Mouse (Mus musculus) embryo, embryonic 9.5 days (tissue): Measurements from ENCODE around the gene Wbp4.
"Not testable (repeated sequence)": the region's sequence is repeated elsewhere in the genome, so short reads cannot be mapped to it uniquely, and the experiment has no call there.

ENCODE experiments used
- DNase-seq: peaks from one replicate; pipeline ENCODE4 v3.0.0-alpha.2; 2017; ENCODE audit errors: extremely low spot score

The Wbp4 gene

DNA sequence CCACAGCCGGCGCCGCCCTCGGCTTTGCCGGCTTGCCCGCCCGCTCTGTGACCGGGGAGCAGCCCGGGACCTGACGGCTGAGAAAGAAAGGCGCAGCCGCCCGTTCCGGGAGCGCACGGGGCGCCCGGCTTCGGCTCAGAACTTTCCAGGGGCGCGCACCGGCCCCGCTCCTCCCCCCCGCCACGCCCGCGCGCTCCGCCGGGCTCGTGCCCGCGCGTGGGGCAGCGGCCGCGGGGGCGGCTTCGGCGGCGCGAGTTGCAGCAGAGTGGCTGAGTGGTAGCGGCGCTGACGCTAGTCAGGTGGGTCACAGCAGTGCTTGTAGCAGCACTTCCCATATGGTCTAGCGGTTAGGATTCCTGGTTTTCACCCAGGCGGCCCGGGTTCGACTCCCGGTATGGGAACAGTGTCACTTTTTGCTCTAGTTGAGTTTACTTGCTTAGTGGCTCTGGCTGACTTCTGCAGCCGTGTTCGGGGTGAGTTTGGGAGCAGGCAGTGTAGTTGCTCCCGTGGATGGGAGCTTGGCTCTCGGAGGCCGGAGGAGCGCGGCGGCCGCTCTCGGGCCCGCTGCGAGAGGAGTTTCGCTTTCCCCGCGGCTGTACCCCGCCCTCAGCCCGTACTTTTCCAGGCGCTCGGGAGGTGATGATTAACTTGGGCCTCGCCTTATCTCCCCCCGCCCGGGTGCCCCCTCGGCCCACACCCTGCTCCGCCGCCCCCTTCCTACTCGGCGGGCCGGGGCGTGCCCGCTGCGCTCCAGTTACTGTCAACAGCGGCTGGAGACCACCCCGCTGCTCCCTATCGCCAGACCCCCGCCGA is at the start of gene Wbp4:
TSS of gene Wbp4 (minus strand) at position 182 of the 813 bp plus-strand sequence.
- peak; percentile 97 for DNase-seq

DNA sequence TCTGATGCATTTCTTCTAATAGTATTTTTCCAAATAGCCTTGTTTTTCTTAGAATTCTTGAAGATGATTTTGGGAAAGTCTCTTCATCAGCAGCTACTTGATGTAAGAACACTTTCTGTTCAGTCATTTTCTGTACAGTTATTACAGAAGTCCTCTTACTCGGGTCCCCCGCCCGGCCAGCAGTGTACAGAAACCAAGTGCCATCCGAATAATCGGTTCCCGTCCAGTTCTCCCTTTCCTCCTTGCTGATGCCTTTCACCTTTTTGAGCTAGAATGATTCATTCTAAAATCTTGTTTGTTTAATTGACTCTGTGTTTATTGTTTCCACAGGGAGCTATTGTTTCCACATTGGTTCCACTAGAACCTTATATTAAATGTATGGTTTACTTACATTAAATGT is 49.4 kb upstream of the Wbp4 start:
- DNase-seq: no peak

DNA sequence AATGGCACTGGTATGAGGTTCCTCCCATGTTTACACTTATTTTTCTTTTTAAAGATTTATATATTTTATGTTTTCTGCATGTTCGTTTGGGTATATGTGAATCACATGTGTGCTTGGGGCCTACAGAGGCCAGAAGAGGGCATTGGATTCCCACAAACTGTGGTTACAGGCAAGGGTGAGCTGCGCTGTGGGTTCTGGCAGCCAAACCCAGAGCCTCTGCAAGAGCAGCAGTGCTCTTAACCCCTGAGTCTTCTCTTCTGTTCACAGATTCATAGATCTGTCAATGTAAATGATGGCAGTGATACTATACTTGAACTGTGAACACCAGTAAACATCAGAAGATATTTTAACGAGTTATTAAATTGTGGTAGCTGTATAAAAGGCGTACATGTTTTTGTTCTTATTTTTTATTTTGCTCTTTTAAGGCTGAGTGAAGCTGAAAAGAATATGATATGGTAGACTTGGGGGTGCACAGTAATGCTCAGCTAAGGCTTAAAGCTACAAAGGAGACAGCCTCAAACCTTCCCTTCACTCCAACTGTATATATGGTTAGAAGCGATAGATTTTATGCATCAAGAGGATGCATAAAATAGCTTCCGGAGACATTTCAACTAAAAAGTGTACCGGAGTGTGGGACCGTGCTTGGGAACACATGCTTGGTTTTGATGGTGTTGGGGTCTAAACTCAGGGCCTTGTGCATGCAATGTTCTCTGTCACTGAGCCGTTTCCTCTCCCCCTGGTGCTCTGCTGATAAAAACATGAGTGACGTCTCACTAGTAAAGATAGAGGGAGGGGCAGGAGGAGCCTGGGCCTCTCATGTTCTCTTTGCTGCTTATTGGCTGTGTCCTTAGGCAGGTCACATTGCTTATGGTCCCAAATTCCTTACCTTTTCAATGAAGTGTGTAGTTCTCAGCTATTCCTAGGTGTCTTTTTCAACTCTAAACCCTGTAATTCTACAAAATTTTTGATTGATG is 48.5 kb upstream of the Wbp4 start:
- DNase-seq: no peak

DNA sequence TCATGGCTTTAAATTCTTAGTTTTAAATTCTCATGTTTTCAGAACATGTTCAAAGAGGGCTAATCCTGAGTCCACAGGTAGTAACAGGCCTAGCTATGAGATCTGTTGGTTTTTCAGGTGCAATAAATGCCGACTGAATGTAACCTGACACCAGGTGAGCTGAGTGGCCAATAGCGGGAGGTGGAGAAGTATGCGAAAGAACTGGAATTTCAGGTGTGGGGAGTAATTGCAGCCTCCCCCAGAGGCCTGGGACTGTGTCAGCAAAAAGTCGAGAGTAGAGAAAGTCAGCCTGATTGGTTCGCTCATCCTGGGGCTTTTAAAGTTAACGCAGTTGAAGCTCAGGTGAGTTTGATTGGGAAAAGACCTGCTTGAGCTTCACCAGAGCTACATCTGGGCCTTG is 46.4 kb upstream of the Wbp4 start:
- peak; percentile 19 for DNase-seq

DNA sequence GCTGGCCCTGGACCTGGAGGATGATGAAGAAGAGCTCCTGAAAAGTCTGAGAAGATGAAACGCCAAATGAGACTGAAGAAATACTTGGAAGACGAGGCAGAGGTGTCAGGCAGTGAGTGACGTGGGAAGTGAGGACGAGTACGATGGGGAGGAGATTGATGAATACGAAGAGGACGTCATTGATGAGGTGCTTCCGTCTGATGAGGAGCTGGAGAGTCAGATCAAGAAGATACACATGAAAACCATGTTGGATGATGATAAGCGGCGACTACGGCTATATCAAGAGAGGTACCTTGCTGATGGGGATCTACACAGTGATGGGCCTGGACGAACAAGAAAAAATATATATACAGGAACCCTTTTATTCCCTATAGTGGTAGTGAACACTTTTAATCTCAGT is 44.8 kb upstream of the Wbp4 start:
- not testable (repeated sequence) for DNase-seq

DNA sequence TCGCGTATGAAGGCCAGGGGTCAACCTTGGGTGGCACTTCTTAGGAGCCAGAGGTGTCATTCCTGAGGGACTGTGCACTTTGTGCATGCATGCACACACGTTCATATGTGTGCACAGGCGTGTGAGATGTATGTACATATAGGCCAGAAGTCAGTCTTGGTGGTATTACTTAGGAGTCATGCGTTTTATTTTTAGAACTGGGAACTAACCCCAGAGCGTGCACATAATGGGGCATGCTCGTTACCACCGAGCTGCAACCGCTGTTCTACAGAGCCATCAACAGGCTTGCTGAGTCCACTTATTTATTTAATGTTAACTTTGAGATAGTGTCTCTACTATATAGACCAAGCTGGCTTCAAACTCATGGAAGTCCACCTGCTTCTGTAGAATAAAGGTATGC is 41.1 kb upstream of the Wbp4 start:
- no peak for DNase-seq

DNA sequence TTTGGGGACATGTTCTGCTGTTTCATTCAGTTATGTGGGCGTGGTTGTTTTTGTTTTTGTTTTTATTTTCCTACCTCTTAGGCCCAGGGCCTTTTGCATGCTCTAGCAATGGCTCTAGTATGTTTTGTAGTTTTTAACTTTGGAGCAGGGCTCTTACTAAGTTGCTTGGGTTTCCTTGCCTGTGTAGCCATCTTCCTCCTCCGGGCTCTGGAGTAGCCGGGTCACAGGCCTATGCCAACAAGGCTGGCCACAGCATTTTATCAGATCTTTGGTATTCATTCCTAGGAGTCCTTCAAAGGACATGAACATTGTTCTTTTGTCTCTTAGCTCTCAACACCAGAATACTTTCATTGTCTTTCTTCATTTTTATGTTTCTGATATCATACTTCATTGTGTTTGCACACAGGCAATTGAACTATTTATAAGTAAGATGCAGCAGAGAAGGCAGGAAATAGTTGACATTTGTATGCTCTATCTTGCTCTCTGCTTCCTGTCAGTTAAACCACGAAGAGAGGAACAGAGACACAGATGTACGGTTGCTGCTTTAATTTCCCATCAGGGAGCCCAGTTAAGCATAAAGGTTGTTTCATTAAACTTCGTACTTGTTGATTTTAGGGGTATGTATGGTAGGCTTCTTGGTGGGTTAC is 40.3 kb upstream of the Wbp4 start:
- no peak for DNase-seq

DNA sequence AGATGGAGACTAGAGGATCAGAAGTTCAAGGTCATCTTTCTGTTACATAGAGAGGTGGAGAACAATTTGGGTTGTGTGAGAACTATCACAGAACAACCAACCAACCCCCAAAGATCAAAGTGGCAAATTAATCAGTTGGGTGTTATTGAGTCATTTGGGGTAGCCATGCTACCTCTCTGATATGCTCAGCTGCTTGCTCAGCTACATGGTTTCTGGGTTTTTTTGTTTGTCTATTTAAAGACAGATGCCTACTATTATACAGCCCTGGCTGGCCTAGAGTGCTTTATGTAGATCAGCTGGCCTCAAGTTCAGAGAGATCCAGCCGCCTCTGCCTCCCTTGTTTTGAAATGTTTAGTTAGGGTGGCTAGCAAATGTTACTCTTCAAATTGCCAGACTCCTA is 39.7 kb upstream of the Wbp4 start:
- DNase-seq: no peak

DNA sequence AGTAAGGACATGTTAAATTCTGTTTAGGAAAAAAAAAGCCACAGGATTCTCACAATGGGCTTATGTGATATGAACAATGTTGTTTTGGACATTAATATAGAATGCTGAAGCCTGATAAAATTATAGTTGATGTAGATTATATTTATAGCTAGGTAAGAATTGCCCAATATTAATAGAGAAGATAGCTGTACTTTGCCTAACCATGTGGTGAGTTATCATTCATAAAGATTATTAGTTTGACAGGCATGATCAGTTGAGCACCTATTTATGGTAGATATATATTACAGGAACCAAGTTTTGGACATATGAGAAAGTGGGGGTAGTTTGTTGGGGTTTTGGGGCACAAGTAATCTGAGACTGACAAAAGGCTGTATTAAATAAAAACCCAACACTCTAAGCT is 39.3 kb upstream of the Wbp4 start:
- DNase-seq: no peak

DNA sequence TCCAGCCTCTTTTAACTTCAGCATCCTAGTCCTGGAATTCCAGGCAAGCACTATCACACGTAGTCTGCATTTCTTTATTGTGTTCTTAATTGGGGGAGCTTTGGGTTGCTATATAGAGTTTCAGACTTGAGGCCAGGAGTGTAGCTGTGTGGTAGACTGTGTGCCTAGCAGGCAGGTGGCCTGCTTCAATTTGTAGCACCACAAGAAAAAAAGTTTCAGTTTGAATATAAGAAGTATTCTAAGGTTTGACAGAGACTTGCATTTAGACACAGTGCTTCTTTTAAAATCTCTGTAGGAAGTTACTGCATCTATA is 38.3 kb upstream of the Wbp4 start:
- no peak for DNase-seq

DNA sequence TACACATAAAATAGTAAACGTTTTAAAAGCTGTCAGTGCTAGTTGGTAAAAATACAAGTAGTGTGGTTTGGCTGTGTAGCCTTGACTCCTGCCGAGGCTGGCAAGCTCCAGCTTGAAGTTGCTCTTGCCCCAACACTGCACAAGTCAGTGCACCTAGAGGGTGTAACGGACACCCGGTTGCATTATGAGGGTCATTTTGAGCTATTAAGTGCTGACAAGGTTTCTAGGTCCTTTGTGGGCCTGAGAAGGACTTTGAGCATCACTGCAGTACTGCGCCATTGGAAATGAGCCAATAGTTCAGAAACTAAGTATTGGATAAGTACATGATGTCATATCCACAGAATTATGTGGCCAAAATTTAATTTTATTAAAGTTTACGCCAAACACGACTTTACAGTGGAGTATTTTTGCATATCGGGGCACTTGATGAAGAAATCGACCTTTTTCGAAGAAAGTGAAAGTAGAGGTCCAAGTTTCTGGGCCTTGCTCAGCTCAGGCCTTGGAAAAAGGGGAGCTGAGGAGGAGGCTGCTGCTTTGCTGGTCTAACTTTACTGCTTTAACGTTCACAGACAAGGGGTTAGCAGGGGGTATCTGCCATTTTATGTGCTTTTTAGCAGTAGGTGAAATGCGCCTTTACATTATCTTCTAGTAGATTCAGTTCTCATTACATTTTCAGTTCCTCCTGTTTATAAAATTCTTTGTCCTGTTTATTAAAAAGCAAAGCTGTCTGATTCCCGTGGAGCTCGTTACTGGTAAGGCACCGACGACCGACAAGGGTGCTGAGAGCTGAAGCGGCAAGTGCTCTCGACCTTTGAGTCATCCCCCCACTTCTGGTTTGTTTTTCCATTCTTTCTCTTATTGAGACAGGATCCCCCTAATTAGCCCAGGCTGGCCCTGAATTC is 37.7 kb upstream of the Wbp4 start:
- DNase-seq: no peak

DNA sequence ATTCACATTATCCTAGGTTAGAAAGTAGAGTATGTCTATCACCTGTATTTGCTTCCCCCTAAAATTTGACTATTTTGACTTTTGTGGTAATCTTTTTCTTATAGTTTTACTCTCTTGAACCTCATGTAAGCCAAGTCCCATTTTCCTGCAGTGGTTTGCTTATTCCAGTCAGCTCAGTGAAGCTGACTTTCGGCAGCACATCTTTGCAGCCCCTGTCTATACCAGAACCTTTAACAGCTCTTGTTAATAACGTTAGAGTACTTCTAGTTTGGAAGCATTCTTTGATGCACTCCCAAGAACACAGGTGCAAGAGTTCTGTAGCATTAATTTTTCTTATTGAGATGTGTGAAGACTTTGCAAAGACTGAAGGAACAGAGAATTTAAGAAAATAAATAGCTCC is 36.8 kb upstream of the Wbp4 start:
- no peak for DNase-seq

DNA sequence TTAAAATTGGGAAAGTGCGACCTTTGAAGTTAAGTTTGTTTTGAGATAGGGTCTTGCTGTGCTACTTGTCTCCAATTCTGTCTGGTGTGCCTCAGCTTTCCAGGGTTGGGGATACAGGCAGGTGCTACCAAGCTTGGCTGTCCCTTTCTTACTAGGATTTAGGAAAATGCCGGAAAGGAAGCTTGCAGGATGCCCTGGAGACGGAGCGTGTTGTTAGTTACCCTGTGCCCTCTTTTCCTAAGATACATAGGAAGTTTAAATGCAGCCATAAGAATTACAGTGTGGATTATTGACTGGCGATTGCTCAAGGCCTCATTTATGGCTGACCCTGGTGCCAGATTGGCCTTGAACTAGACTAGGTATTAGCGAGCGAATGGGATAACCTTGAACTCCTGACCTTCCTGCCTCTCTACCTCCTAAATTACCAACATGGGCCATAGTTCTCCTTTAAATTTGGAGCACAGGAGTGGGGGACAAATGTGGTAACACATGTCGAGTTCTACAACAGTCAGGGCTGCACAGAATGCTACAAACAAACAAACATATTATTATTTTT is 35.9 kb upstream of the Wbp4 start:
- DNase-seq: no peak

DNA sequence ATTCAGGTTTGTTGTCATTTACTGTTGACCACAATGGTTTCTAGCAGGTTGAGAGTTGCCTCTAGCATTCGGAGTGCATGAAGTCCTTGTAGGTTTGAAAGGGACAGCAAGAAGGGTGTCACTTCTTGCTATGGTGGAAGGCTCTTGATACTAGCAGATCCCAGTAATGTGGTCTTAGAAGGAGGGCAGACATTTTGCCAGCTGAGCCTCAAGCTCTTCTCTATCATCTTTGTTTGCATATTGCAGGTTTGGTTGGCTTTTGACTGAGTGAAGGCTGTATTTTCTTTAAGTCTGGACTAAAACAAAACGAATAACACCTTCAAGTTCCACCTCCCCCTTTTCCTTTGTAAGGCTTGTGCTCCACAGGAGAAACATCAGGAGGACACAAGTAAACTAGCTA is 35.4 kb upstream of the Wbp4 start:
- DNase-seq: no peak

DNA sequence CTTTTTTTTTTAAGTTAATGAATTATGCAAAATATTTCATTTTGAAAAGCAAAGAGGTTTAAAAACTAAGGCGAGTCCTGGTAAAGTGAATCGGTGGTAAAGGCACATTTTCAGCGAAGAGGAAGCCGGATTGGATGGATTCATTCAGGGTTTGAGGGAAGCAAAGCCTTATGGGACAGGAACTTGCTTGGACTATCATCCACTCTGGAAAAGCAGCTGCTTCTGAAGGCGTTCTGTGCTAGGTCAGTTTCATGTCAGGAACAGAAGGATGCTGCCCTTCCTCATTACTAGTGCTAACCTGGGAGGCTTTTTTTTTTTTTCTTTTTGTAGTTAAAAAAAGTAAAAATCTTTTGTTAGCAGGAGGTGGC is 34.9 kb upstream of the Wbp4 start:
- no peak for DNase-seq

DNA sequence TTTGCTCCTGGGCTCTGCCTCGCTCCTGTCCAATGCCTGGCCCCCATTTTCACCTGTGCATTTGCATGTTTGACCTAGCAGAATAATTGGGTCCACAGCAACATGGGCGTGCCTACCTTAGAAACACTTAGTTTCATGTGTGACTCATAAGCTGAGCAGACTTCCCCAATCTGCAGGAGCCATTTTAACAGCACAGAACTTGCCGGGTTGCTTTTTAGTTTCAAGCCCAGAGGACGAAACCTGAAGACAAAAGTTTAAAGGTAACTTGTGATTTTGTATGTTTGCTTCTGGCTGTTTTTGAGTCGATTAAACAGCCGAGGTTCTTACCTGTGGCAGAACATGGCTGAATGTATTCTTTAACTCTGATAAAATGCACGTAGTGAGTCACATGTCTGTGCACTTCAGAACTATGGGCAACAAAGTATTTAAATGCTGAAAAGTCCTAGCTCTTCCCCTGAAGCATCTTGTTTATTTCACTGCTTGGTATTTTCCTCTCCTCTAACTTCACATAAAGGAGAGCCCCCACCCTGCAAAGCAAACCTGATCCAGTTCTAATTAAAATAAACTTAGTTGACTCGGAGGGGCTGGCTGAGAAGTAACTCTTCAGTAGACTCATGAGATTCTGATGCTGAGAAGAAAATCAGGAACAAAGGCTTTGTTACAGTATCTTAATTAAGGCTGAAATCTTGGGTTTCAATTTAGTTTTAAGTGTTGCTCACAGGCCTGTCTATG is 34.4 kb upstream of the Wbp4 start:
- DNase-seq: no peak

DNA sequence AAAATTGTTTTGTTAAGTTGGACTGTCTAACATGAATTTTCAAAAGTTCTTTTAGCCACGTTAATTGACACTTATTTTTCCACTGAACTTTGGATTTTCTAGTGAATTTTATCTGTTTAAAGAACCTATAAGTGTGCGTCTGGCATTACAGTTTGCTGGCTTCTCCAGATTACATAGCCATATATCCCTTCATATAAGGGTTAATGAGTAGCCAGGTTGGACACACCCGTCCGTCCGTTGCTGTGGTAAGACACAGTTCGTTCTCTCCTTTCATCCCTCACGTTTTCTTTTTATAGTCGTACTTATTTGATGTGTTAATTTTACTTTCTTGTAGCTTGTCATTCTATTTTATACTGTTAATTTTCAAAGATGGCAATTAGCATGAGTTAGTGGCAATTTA is 33.8 kb upstream of the Wbp4 start:
- no peak for DNase-seq

DNA sequence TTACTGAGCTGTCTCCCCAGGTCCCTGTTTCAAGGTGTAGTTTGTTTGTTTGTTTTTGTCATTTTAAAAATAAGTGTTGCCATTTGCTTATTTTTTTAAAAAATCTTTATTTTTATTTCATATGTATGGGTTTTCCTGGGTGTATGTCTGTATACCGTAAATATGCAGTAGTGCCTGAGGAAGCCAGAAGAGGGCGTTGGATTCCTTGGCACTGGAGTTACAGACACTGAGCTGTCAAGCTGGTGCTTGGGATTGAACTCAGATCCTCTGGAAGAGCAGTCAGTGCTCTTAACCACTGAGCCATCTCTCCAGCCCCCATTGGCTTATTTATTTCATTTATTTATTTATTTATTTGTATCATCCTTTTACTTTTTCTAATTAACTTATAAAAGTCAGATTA is 32.6 kb upstream of the Wbp4 start:
- no peak for DNase-seq

DNA sequence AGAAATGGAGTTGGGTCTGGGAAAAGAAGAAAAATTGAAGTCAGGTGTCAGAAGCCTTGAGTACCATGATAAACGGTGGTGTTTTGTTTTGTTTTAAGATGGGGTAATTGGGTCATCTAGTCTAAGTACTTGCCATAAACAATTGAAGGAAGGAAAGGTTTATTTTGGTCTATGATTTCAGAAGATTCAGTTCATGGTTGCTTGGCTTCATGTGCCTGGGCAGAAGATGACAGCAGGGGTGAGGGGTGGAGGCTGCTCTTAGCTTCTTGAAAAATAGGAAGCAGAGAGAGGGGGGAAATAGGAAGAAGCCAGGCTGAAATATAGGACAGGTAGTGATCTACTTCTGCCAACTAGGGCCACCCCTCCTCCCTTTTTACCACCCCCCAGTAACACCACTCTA is 30.2 kb upstream of the Wbp4 start:
- no peak for DNase-seq

DNA sequence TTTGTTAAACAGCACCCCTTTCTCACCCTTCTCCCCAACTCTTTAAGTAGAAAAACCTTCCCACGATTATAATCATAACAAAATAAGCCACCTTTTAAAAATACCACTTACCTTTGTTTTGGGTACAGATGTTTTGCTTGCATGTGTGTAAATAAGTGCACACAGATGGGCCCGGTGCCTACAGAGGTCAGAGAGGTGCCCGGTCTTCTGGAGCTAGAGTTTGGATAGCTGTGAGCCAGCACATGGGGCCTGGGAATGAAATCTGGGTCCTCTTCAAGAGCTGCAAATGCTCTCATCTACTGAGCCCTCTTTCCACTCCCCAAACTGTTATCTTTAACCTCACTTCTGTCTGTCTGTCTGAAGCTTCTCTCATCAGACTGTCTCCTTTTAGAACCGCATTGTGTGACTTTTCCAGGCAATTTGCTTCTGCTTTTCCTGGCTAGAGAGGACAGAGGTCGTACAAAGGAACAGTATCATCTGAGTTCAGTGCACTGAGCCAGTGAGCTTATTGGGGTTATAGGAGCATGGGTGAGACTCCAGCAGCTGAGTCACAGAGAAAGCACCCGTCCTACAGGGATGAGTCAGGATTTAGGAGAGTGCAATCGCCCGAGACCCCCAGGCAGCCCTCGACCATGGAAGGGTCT is 27.5 kb upstream of the Wbp4 start:
- no peak for DNase-seq
